Mouse (Mus musculus) cortical plate, adult 2 months (tissue): ENCODE results near the gene Gm49661. TPM values are rescaled to one million over a fixed set of nuclear protein-coding genes. Genes with fewer than 3 reads are reported as not detected.

Experiments
- H3K27ac ChIP-seq: fragments of 200-500 bp; 2 replicates; pipeline ENCODE4 v1.5.1; 2012; ENCODE audit warnings: low read length, control low read depth, inconsistent platforms; ENCODE audit not compliant: insufficient read depth
- H3K4me1 ChIP-seq: fragments of 200-500 bp; 2 replicates; pipeline ENCODE4 v1.6.1; 2011; ENCODE audit warnings: low read length; ENCODE audit not compliant: control insufficient read depth, insufficient read depth
- H3K4me3 ChIP-seq: fragments of 200-500 bp; 2 replicates; pipeline ENCODE4 v1.5.1; 2011; ENCODE audit warnings: mild to moderate bottlenecking, low read length, control low read depth; ENCODE audit not compliant: insufficient read depth
- CTCF ChIP-seq: fragments of 200-500 bp; IDR thresholded peaks from 2 replicates; pipeline ENCODE4 v1.5.1; 2011; ENCODE audit warnings: mild to moderate bottlenecking, control low read depth, low read length; ENCODE audit not compliant: insufficient read depth; ENCODE audit errors: extremely low read depth
- POLR2A ChIP-seq: fragments of 200-500 bp; IDR thresholded peaks from 2 replicates; pipeline ENCODE4 v1.6.1; 2011; ENCODE audit warnings: mild to moderate bottlenecking, low read length, control low read depth; ENCODE audit not compliant: insufficient read depth; ENCODE audit errors: extremely low read depth
- polyA plus RNA-seq: library from polyadenylated mRNA; depleted of rRNA; stranded (reverse); fragments of >200 nt; gene quantifications from 2 replicates; pipeline ENCODE4 v1.2.3, GENCODE M21; 2012

Gene Gm49661
- polyA plus RNA-seq, 1 experiment, result not detected

DNA sequence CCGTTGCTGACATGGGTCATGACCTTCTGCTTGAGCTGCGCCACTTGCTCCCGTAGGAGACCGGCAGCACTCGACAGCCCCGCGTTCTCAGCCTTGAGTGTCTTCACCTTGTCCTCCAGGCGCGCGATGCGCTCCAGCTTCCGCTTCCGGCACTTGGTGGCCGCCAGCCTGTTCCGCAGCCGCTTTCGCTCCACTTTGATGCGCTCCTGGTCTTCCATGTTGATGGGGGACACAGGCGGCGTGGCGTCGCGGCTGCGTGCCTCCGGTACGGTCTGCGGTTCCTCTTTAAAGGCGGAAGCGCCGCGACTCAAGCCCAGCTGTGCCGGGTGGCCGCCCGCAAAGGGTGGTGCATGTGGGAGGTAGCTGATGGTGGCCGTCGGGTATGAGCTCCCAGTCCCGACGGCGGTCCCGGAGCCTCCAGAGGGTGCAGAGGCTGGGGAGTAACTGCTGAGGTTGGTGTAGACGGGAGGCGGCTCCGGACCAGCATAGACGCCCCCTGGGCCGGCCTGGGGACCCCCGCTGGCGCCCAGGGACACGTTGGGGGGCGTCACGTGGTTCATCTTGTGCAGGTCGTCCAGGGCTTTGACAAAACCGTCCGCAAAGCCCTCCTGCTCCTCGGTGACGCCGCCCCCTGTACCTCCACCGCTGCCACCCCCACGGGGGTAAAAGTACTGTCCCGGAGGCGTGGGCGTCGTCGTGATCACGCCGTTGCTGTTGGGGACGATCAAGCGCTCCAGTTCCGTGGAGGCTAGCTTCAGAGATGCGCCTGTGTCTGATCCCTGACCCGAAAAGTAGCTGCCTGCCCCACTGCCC lies 8.4 kb upstream of the Gm49661 start:
- peaks cover 1% of the 10 kb centered on the region; the same call in 1 of the 2 replicates for H3K4me1 ChIP-seq
- H3K27ac ChIP-seq, result peak overlapping the region; percentile 92
- no peak for TF ChIP-seq CTCF
- peak; percentile 67 for TF ChIP-seq POLR2A
- peak overlapping the region; percentile 87 for H3K4me3 ChIP-seq

- TF ChIP-seq POLR2A (no peak), CTCF (no peak)
- Histone ChIP-seq H3K4me3 (peak overlapping the region; percentile 87), H3K4me1 (peaks cover 1% of the 10 kb centered on the region; the same call in 1 of the 2 replicates), H3K27ac (peak overlapping the region; percentile 92)
These were observed 7.7 kb upstream of the Gm49661 start for GRCm38 (mm10) chr8:84976763-84977434.

GRCm38 (mm10) chr8:84976031-84976762 lies 7.0 kb upstream of the Gm49661 start:
- peaks cover 1% of the 10 kb centered on the region; the same call in 1 of the 2 replicates for H3K4me1 ChIP-seq
- peak; percentile 80 for TF ChIP-seq POLR2A
- no peak for TF ChIP-seq CTCF
- peak overlapping the region; percentile 48; the same call in 1 of the 2 replicates for H3K27ac ChIP-seq
- H3K4me3 ChIP-seq, result peak overlapping the region; percentile 87

DNA sequence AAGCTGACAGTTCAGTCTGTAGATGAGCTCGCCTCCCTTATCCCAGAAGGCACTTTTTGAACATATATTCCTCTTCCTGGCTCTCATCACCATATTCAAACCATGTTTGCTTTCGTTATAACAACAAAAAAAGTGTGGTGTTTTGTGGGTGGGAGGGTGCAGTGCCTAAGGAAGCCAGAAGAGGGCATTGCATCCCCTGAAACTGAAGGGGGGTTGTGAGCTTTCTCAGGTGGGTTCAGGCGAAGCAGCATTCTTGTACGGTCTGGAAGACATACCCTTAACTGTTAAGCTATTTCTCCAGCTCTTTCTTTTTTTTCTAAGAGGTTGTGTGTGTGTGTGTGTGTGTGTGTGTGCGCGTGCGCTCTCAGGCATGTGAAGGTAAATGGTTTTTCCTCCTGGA lies 6.2 kb upstream of the Gm49661 start:
- Histone ChIP-seq H3K4me3 (peak overlapping the region; percentile 87; the same call in 1 of the 2 replicates), H3K27ac (no peak overlapping the region), H3K4me1 (peaks cover 3% of the 10 kb centered on the region; the same call in 1 of the 2 replicates)
- TF ChIP-seq POLR2A (no peak), CTCF (peak; percentile 84)

DNA sequence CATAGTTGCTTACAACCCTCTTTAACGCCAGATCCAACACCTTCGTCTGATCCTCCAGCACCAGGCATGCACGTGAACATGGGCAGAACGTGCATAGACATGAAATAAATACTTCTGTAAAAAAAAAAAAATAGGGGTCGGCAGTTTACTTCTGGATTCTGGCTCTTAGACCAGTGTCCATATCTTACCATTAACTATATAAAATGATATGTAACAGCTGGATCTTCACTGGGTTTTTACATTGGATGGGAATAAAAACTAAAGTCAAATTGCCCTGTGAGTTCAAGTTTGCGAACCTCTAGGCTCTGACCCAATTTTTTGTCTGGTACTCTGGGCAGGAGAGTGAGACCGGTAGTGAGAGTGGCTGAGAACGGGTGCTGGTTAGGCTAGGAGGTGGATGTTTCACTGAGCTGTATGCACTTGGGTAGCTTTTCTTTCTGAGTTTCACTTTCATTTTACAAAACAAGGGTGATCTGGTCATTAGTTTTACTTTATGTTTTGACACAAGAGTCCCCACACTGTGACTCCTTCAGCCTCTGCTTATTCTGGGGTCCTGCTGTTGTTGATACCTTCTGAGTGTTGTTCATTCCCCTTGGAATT lies 5.4 kb upstream of the Gm49661 start:
- no peak for TF ChIP-seq CTCF
- TF ChIP-seq POLR2A, result no peak
- H3K4me3 ChIP-seq, result no peak overlapping the region
- H3K27ac ChIP-seq, result no peak overlapping the region
- peaks cover 3% of the 10 kb centered on the region; the same call in 1 of the 2 replicates for H3K4me1 ChIP-seq

- no peak overlapping the region for H3K27ac ChIP-seq
- TF ChIP-seq CTCF (peak; percentile 98), POLR2A (no peak)
- H3K4me3 ChIP-seq, result no peak overlapping the region
- peaks cover 3% of the 10 kb centered on the region; the same call in 1 of the 2 replicates for H3K4me1 ChIP-seq
These were observed 4.7 kb upstream of the Gm49661 start for GRCm38 (mm10) chr8:84973803-84974542.

DNA sequence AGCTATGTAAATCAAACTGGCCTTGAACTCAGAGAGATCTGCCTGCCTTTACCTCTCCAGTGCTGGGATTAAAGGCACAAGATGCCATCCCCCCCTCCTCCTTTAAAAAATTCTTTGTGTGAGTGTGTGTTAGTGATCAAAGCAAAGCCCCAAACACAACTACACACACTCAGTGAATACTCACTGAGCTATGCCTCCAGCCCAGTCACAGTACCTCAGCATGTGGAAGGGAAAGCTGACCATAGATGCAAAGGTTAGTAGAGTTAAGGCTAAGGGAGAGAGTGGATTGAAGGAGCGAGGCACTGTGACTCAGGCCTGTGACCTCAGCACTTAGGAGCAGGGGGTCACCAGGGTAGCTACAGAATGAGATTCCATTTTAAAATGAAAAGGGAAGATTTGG lies 3.8 kb upstream of the Gm49661 start:
- Histone ChIP-seq H3K4me3 (no peak overlapping the region), H3K27ac (no peak overlapping the region), H3K4me1 (peaks cover 6% of the 10 kb centered on the region; the same call in 1 of the 2 replicates)
- TF ChIP-seq POLR2A (no peak), CTCF (no peak)

DNA sequence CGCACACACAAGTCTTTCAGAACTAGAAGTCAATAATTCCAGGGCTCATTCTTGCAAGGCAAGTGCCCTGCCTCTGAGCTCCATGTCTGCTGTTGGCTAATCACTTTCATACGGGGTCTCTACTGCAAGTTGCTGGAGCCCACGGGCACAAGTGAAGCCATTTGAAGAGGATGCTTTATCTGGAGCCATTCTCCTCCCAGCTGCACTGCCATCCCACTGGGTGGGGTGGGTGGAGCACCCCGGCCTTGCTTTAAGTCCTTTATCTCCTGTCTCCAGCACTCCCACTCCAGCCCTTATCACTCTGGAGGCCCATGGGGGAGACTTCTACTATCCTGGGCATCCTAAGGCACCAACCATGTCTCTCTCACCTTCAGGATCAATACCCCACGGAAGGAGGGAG lies 1.7 kb upstream of the Gm49661 start:
- Histone ChIP-seq H3K4me1 (peaks cover 6% of the 10 kb centered on the region; the same call in 1 of the 2 replicates), H3K4me3 (no peak overlapping the region; the same call in 1 of the 2 replicates), H3K27ac (no peak overlapping the region)
- no peak for TF ChIP-seq CTCF
- no peak for TF ChIP-seq POLR2A
